Mouse (Mus musculus) embryonic facial prominence, embryonic 11.5 days (tissue): ENCODE data around the gene Zbtb25. TPM values are rescaled to one million over a fixed set of nuclear protein-coding genes. Genes with fewer than 3 reads are reported as not detected.

ENCODE experiments used
- ATAC-seq: fragments of 200-750 bp; cut with Nextera tagmentation; replicated peaks from 2 replicates; pipeline ENCODE4 v1.8.0; 2017; ENCODE audit warnings: low read depth; ENCODE audit not compliant: insufficient number of reproducible peaks, low FRiP score, low TSS enrichment
- DNase-seq: peaks from one replicate; pipeline ENCODE4 v3.0.0-alpha.2; 2015; ENCODE audit warnings: low spot score
- H3K27ac ChIP-seq: fragments of 300-500 bp; sonication (generic); replicated peaks from 2 replicates; pipeline ENCODE4 v1.5.1; 2014; ENCODE audit warnings: mild to moderate bottlenecking, low read depth, low read length, control low read depth
- H3K27me3 ChIP-seq: fragments of 300-500 bp; sonication (generic); 2 replicates; pipeline ENCODE4 v1.6.1; 2014; ENCODE audit warnings: mild to moderate bottlenecking, low read length, moderate library complexity, mixed read lengths; ENCODE audit not compliant: control insufficient read depth, insufficient read depth
- H3K36me3 ChIP-seq: fragments of 300-500 bp; sonication (generic); replicated peaks from 2 replicates; pipeline ENCODE4 v1.6.1; 2014; ENCODE audit warnings: low read depth, mild to moderate bottlenecking, low read length, moderate library complexity, mixed read lengths; ENCODE audit not compliant: control insufficient read depth, insufficient read depth
- H3K4me1 ChIP-seq: fragments of 300-500 bp; sonication (generic); 2 replicates; pipeline ENCODE4 v1.6.1; 2014; ENCODE audit warnings: low read length, mixed read lengths; ENCODE audit not compliant: control insufficient read depth, insufficient read depth
- H3K4me2 ChIP-seq: fragments of 300-500 bp; sonication (generic); 2 replicates; pipeline ENCODE4 v1.6.1; 2014; ENCODE audit warnings: low read depth, mild to moderate bottlenecking, control low read depth, low read length, moderate library complexity
- H3K4me3 ChIP-seq: fragments of 300-500 bp; sonication (generic); 2 replicates; pipeline ENCODE4 v1.5.1; 2014; ENCODE audit warnings: low read depth, low read length, control low read depth
- H3K9ac ChIP-seq: fragments of 300-500 bp; sonication (generic); replicated peaks from 2 replicates; pipeline ENCODE4 v1.6.1; 2014; ENCODE audit warnings: mild to moderate bottlenecking, control low read depth, low read length
- H3K9me3 ChIP-seq: fragments of 300-500 bp; sonication (generic); replicated peaks from 2 replicates; pipeline ENCODE4 v1.6.1; 2016; ENCODE audit warnings: mild to moderate bottlenecking, low read length, inconsistent platforms, mixed read lengths; ENCODE audit not compliant: control insufficient read depth
- WGBS: fragments of 180-500 bp; shearing (Covaris S2); extraction: QIAGEN DNeasy Blood & Tissue Kit; methylation state at CpG from one replicate; pipeline ENCODE4 v1.1.7; 2014; 5-methylcytosine and 5-hydroxymethylcytosine counted together
- polyA plus RNA-seq: library from polyadenylated mRNA; unstranded; fragments of >200 nt; fragmentation: Nextera tagmentation; extraction: Ambion mirVana; gene quantifications from 2 replicates; pipeline ENCODE4 v1.2.1, GENCODE M21; 2014

The Zbtb25 gene
- polyA plus RNA-seq, 1 experiment from 2014 or later: 21.2 TPM

DNA sequence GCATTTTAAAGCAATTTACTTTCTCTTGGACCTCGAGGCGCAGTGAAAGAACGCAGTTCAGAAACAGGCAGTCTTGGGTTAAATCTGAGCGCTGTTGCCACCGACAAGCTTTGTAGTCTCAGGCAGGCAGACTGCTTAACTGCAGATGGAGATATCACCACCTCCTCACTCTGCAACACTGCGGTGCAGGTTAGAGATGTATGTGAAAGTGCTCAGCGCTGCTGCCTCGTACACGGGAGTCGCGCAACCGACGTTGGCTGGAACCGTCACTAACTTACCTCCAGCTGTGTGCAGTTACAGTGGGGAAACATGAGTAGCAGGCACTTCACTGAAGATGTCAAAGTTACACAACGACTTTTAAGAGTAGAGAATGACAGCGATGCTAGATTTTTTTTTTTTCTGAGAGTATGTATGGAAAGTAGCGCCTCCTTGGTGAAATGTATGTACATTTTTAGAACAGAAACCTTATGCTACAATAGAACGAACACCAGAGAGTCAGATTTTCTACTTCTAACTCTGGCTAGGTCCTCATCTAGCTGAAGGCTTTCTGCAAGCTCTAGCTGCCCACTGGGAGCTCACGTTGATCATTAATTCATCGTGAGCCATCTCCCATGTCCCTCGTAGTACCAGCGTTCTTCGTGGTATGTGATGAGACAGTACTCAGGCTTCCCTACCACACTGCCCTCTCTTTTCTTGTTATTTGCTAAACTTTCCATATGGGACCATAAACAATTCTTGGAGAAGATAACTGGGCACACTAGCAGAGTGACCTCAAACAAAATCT, 42.8 kb downstream of the Zbtb25 start:
- Histone ChIP-seq H3K9ac (no peak overlapping the region), H3K27ac (no peak overlapping the region), H3K4me1 (no peaks in the 10 kb centered on the region), H3K4me3 (no peak overlapping the region), H3K27me3 (no peaks in the 10 kb centered on the region), H3K9me3 (no peaks in the 10 kb centered on the region), H3K4me2 (no peak overlapping the region), H3K36me3 (no peaks in the 10 kb centered on the region)
- 92% methylated on average over 23 of the region's 23 CpGs for WGBS
- ATAC-seq (no peak), DNase-seq (no peak)

DNA sequence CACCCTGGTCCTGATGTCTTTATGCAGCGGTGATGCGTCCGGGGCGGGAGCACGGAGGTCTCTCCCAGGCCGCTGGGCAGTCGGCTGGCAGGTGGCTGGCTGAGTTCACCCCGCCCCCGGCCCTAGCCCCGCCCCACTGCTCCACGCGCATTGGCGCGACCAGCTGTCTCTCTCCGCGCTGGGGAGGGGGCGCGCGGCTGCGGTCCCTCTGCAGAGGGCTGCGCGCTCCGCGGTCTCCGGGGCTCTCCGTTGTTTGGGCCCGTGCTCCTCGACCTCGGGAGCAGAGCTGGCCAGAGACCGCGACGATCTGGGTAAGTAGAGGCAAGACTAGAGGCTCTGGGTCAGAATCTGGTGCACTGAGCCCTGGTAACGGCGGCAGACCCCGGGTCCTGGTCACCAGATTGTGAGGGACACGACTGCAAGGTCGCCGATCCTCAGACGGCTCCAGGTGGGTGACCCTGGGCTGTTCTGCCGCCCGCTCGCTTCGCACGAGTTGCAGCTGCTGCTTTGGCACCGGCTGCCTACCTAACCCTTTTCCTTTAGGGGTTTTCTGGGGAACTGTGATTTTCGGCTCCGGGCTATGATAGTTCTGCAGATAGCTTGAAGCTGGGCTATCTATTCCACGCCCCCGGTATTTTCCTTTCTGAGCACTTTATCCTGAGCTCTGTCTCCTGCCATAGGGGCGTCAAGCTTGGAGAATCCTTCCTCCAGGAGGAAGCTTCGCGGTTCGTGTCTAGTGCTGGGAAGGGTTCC, 44.5 kb downstream of the Zbtb25 start, which contains the start of gene Akap5:
Gene Akap5, plus strand, starts transcription at position 213 of the 753 bp plus-strand sequence.
- no peaks in the 10 kb centered on the region for H3K4me1 ChIP-seq
- H3K9me3 ChIP-seq: no peaks in the 10 kb centered on the region
- H3K27me3 ChIP-seq: no peaks in the 10 kb centered on the region
- ATAC-seq (peak; percentile 95), DNase-seq (peak; percentile 85)
- H3K27ac ChIP-seq: no peak within 1 kb of the TSS
- H3K4me3 ChIP-seq: peak within 1 kb of the TSS; percentile 46
- WGBS: 2% methylated on average over 47 of the region's 53 CpGs
- peak within 1 kb of the TSS; percentile 52 for H3K9ac ChIP-seq
- H3K4me2 ChIP-seq: peak within 1 kb of the TSS; percentile 69
- no peaks in the 10 kb centered on the region for H3K36me3 ChIP-seq

DNA sequence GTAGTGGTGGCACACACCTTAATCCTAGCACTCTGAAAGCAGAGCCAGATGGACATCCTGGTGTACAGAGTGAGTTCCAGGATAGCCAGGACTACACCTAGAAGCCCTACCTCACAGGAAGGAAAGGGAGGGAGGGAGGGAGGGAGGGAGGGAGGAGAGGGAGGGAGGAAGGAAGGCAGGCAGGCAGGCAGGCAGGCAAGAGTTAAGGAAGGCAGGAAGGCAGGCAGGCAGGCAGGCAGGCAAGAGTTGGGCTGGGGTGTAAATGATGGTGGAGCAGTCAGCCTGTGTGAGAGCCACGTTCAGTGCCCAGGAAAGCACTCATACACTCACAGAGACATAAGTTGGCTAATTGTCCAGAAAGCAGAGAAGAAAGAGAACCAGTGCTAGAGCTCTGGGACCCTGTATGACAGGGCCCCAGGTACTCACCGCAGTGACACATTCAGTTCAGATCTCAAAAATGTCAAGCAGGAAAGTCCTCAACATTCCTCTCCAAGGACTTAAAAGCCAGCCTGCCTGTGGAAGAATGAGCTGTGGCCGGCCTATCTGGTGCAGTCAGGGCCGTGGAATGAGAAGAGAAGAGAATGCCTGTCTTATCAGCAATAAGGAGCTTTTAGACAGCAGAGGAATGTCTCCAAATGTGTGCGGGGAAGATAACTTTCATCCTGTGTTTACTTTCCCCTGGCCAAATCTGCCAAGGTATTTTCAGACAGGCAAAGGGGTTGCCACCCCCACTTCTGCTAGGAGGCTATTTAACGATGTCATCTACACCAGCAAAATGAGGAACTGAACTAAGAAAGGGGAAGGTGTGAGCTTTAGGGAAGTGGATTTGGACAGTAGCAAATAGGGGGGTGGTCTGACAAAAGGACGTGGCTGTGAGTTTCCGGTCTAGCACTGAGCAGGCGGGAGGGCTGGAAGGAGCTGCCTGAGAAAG, 50.9 kb downstream of the Zbtb25 start:
- Histone ChIP-seq H3K9ac (no peak overlapping the region), H3K36me3 (no peaks in the 10 kb centered on the region), H3K27ac (no peak overlapping the region), H3K9me3 (no peaks in the 10 kb centered on the region), H3K4me3 (no peak overlapping the region), H3K4me1 (no peaks in the 10 kb centered on the region), H3K4me2 (no peak overlapping the region), H3K27me3 (no peaks in the 10 kb centered on the region)
- ATAC-seq (no peak), DNase-seq (no peak)
- WGBS: 79% methylated on average over 9 of the region's 9 CpGs

DNA sequence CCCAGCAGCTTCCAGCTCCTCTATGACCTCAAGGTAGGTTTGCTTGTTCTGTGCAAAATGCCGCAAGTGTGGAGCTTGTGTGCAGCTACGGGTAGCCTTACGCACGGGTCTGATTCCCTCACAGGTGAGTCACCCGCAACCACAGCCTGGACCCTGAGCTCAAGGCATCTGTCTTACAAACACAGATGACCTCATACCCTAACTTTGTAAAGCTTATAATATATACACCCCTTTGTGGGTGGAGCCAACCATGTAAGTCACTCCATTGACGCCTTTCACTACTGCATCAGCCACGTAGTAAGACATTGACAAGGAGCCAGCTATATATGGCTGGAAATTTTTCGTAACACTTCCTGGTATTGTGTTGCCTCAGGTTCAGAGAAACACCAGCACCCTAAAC, 57.5 kb downstream of the Zbtb25 start:
- Histone ChIP-seq H3K4me3 (no peak overlapping the region), H3K27me3 (no peaks in the 10 kb centered on the region), H3K4me2 (no peak overlapping the region), H3K9me3 (no peaks in the 10 kb centered on the region), H3K36me3 (no peaks in the 10 kb centered on the region), H3K27ac (no peak overlapping the region), H3K9ac (no peak overlapping the region), H3K4me1 (no peaks in the 10 kb centered on the region)
- 94% methylated on average over 8 of the region's 8 CpGs for WGBS
- DNase-seq: no peak
- no peak for ATAC-seq

DNA sequence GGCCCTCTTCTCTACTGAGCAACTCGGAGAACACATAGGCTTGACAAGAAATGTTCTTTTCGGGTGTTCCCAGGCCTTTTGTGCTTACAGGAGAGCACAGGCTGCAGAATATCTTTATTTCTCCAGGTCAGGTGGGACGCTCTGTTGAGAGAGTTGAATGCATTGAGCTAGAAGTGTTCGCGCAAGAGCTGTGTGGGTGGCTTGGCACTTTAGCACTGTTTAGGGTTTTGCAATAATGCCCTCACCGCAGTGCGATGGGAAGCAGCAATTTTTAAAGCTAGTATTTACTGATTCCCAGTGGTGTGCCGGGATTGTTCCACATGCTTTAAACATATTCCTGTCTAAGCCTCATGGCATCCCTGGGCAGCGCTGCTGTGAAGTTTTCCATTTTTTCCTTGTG, 58.2 kb downstream of the Zbtb25 start:
- no peaks in the 10 kb centered on the region for H3K36me3 ChIP-seq
- DNase-seq: no peak
- no peak overlapping the region for H3K4me3 ChIP-seq
- H3K4me1 ChIP-seq: no peaks in the 10 kb centered on the region
- H3K27me3 ChIP-seq: no peaks in the 10 kb centered on the region
- WGBS: 91% methylated on average over 9 of the region's 9 CpGs
- H3K4me2 ChIP-seq: no peak overlapping the region
- H3K9me3 ChIP-seq: no peaks in the 10 kb centered on the region
- no peak overlapping the region for H3K27ac ChIP-seq
- no peak overlapping the region for H3K9ac ChIP-seq
- ATAC-seq: no peak

DNA sequence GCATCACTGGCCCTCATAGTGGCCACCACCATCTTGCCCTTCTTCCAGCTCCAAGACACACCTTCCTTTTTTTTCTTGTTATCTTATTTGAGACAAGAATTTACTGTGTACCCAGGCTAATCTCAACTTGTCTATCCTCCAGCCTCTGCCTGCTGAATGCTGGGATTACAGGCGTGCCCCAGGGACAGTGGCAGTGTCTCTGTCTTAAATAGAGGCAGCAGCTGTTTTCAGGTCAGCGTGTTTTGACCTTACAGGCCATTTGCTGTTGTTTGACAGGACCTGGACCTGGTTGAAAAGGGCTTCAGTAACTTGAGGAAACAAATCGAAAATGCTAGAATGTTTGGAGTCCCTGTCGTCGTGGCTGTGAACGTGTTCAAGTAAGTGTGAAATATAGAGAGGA, 58.8 kb downstream of the Zbtb25 start:
- Histone ChIP-seq H3K27me3 (no peaks in the 10 kb centered on the region), H3K27ac (no peak overlapping the region), H3K9me3 (no peaks in the 10 kb centered on the region), H3K4me3 (no peak overlapping the region), H3K4me1 (no peaks in the 10 kb centered on the region), H3K36me3 (no peaks in the 10 kb centered on the region), H3K4me2 (no peak overlapping the region), H3K9ac (no peak overlapping the region)
- ATAC-seq (no peak), DNase-seq (no peak)
- 75% methylated on average over 6 of the region's 6 CpGs for WGBS

DNA sequence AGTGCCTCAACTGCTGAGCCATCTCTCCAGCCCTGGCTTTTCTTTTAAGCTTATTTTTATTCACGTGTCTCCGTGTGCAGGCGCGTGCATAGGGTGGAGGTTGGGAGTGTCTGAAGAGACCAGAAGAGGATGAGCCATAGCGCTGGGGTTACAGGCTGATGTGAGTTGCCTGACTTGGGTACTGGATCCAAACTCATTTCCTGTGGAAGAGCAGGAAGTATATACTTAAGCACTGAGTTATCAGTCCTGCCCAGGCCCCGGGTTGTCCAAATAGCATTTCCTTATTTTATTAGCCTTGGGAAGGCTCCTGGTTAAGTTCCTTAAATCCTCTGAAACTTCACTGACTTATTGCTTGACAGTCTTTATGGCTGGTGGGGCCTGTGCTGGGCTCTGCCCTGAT, 59.4 kb downstream of the Zbtb25 start:
- Histone ChIP-seq H3K27ac (no peak overlapping the region), H3K4me1 (no peaks in the 10 kb centered on the region), H3K4me3 (no peak overlapping the region), H3K9me3 (no peaks in the 10 kb centered on the region), H3K27me3 (no peaks in the 10 kb centered on the region), H3K9ac (no peak overlapping the region), H3K4me2 (no peak overlapping the region), H3K36me3 (no peaks in the 10 kb centered on the region)
- ATAC-seq: no peak
- no peak for DNase-seq
- 84% methylated on average over 6 of the region's 6 CpGs for WGBS
